Mouse (Mus musculus) urinary bladder, postnatal 4 days (tissue): ENCODE results near the gene Egfl7.

Experiments used
- DNase-seq, 2 experiments: peaks; one replicate each; pipeline ENCODE4 v3.0.0; 2021 to 2022; ENCODE audit warnings: low spot score in 2 of 2

Egfl7 gene

GRCm38 (mm10) chr2:26570034-26570433 is 9.8 kb upstream of the Egfl7 start:
- DNase-seq: no peak

DNA sequence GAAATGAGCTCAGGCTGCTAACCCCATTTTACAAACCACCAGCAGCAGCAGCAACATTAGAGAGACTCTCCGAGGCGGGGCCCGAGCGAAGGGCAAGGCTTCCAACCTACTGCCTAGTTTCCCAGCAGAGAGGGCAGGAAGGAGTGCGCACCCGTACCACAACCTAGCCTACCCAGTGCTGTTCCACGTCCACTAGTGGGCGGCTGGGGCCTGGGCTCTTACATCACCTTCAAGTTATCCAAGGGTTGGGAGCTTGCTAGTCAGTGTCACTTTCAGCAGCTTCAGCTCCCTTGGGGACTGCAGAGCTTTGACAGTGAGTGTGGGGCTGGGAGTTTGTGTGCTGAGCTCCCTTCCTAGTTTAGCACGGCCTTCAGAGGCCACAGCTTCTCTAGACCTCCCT is 8.4 kb upstream of the Egfl7 start:
- DNase-seq: no peak

GRCm38 (mm10) chr2:26571826-26572225 is 8.0 kb upstream of the Egfl7 start:
- DNase-seq: no peak

DNA sequence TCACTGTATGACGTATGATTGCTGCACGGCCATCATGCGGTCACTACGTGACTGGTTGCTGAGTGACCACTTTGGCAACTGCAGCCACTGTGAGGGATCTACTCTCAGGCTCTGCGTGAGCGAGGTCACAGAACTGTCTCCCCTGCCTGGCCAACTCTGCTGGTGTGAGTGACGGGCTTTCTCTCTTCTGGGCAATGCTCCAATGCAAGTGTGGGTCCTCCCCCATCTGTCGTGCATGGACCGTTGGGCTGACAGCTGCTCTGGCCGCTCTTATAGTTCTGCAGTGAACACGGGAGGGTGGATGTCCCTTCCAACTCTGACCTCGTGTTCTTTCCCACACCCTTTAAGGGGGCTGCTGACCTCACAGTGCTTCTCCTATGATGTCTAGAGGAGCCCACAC is 6.4 kb upstream of the Egfl7 start:
- DNase-seq: no peak

GRCm38 (mm10) chr2:26573807-26574206 is 6.0 kb upstream of the Egfl7 start:
- no peak for DNase-seq

GRCm38 (mm10) chr2:26574862-26575261 is 5.0 kb upstream of the Egfl7 start:
- no peak for DNase-seq

GRCm38 (mm10) chr2:26575378-26575777 is 4.4 kb upstream of the Egfl7 start:
- DNase-seq: no peak

DNA sequence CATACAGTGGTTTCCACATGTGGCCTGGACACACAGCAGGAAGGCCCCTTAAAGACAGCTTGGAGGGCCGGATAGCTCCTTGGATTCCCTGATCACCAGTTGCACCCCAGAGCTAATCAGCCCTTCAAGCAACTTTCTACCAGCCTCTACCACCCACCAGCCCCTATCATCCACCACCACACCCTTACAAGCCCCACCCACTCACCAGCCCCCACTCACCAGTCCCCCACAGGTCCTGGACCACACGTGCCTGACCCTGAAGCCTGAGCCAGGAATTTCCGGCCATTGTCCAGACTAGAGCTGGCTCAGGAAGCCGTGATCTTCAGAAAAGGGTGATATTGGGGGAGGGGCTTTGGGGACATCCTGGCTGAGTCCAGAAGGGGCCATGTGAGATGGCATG is 3.9 kb upstream of the Egfl7 start:
- no peak for DNase-seq

GRCm38 (mm10) chr2:26576462-26576861 is 3.4 kb upstream of the Egfl7 start:
- no peak for DNase-seq

GRCm38 (mm10) chr2:26578369-26578768 is 1.4 kb upstream of the Egfl7 start:
- no peak for DNase-seq

DNA sequence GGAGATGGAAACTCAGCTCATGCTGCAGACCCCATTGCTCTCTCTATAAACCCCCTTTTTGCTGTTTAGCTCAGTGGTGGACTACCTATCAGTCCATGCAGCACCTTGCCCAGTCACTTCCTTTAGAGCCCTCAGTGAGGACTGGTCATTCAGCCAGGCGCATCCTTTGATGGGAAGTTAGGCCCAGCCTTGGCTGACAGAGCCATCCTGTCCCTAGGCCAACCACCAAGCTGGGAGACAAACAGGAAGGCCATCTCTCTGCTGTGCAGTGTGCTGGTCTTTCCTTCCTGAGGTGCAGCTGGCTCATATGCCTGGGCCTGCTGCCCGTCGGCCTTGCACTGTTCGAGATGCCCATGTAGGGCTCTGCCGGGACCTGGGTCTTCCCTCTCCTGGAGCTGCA is 937 bp downstream of the Egfl7 start:
- no peak for DNase-seq

DNA sequence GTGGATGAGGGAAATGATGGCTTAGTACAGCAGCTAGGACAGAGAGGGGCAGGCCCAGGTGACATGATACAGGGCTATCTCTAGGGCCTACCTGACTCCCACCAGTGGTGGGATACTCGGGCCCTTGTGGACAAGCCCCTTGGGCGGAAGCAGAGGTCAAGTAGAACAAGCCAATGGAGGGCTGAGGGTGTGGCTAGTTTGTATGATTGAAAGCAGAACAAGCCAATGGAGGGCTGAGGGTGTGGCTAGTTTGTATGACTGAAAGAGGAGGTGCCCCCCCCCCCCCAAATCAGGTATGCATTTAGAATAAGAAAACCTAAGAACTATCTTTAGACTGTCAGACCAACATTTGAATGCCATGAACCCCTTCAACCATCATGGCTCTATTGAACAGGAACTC is 2.4 kb downstream of the Egfl7 start:
- DNase-seq: no peak

- no peak for DNase-seq
Measured at GRCm38 (mm10) chr2:26582741-26583140, 2.9 kb downstream of the Egfl7 start.

DNA sequence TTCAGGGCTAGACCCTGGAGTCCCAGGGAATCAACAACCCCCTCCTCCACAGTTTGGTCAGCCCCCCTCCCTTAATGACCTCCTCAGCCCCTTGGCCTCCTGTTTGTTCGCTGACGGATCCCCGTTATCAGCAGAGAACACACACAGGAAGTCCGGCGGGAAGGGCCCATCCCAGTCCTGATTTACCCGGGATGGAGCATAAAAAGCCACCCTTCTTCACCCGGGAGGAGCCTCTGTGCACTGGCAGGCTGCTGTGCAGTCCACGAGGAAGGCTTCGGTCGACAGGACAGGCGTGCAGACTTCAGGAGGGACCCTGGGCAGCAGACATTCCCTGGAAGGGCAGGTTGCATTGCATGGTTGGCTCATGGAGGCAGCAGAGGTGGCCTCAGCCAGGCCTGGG is 3.8 kb downstream of the Egfl7 start:
- DNase-seq: no peak

DNA sequence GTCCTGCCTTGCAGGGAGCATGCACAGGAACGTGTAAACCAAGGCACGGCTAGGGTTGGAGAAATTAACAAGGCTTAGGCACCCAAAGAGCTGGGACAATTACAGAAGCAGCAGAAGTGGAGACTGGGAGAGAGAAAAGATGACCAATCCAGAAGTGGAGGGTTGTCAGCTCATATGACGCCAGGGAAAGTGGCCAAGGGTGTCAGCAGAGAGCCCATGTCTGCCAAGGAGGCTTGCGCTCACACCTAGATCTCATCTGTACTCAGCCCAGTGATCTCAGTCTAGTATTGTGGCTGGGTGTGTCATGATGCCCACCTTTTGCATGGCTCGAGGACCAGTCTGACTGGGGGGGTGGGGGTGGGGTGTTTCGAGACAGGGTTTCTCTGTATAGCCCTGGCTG is 5.9 kb downstream of the Egfl7 start:
- no peak for DNase-seq

- peak; percentile 58 to 79 for DNase-seq
Measured at GRCm38 (mm10) chr2:26586294-26587043, 6.7 kb downstream of the Egfl7 start, which contains the start of gene Gm20532. Gm20532 (plus strand) TSS chr2:26586639.

DNA sequence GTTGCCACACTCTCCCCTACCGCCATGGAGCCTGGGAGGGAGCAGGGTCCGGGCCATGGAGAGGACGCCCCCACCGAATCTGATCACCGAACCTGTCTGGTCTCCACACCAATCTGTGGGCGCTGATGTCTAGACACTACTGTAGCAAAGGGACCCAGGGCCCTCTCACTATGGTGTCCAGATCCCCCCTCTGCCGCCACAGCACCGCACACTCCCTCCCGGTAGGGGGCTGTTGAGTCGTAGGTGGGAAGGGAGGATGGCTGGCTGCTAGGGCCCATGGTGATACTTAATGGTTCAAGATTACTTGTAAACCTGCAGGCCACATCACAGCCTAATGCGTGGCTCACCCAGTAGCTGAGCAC is 7.2 kb downstream of the Egfl7 start:
- no peak for DNase-seq

DNA sequence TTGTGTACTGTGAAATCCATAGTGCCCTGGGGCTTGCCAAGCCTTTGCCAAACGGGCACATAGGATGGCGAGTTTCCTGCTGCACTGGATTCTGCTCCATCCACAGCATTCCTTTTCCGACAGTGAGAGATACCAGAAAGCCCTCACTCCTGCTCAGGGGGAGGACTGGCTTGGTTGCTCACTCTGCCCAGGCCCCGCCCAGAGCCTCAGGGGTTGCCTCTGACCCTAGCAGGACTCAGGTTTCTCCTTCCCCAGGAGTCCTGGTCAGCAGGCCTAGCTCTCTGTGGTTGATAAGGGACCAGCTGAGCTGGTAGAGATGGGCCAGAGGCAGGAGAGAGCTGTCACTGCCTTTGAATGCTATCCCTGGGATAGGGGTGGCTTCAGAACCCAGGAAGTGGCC is 8.8 kb downstream of the Egfl7 start:
- DNase-seq: no peak

- DNase-seq: no peak
Measured at GRCm38 (mm10) chr2:26589284-26589683, 9.5 kb downstream of the Egfl7 start.

DNA sequence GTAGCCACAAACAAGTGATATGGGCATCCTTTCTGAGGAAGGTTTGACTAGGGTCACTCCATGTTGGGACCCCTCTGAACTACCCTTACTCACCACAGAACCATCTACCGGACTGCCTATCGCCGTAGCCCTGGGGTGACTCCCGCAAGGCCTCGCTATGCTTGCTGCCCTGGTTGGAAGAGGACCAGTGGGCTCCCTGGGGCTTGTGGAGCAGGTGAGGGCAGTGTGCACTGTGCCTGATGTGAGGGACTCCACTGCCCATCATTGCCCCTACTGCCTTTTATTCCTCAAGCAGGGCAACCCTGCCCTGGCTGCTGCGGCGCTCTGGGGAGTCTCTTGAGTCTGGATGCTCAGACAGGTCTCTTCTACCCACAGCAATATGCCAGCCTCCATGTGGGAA is 10.5 kb downstream of the Egfl7 start:
- no peak for DNase-seq

DNA sequence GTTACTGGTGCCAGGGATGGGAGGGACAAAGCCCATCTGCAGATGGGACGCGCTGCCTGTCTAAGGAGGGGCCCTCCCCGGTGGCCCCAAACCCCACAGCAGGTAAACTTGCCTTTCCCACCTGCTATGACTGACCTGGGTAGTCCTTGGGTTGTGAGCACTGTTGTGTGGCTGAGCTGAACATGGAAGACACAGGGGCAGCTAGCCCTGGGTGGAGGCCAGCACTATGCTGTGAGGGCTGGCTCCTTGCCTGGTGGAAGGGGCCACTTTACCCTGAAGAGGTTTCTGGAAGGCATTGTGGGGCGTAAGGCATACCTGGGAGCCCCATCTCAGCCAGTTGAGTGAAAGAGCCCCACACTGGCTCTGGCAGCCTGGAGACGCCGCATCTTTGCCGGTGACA is 11.1 kb downstream of the Egfl7 start:
- DNase-seq: no peak

DNA sequence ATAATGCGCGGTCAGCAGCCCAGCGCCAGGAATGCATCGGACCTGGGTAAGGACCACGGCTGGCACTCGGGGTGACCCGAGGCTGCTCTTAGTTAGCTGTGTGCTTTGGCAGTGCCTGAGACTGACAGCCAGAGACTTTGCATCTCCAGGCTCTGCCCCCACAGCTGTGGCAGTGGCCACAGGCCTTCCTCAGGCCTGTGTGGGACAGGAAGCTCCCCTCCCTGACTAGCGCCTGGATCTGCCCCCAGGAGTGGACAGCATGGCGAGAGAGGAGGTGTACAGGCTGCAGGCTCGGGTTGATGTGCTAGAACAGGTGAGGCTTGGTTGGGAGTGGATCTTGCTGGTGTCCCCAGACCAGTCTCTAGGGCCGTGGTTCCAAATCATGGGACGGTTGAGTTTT is 11.6 kb downstream of the Egfl7 start:
- no peak for DNase-seq

- DNase-seq: no peak
Measured at GRCm38 (mm10) chr2:26593211-26594021, 13.6 kb downstream of the Egfl7 start.

DNA sequence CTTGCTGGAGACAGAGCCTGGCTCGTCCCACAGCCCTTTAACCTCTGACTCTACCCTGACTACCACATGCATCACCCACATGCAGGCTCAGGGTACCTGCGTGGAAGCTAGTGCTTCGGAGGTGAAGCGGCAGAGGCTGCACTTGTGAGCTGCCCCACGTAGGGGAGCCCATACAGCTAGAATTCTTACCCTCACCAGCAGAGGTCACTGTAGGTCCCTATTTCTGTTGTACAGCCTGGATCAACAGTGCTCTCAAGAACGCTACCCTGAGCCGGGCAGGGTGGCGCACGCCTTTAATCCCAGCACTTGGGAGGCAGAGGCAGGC is 14.2 kb downstream of the Egfl7 start:
- DNase-seq: no peak
